Mouse (Mus musculus) activated CD4-positive, CD25-positive, alpha-beta regulatory T cell, adult 4 months (primary cell): ENCODE measurements at regions not wholly inside any gene's neighbourhood (a gene's known extent, or its start where the extent isn't known, plus 50 kb on each side); places are given as distances from the start of the nearest gene placed in this dataset.

Source experiments
- ATAC-seq: one replicate; pipeline ENCODE4 v1.8.0; 2017

DNA sequence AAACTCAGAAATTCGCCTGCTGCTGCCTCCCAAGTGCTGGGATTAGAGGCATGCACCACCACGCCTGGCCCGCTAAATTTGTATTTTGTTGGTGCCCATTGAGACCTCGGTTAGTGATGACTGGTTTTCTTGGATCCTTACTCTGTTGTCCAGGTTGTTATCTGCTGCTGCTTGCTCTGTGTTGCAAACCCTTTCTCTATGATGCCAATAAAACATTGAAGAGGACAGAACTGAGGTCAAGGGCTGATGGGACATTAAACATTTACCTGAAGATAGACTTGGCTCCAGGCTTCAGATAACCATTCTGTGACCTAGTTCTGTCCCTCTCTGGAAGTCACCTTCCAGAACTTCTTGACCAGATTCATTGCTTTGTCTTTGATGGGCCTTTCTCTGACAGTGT, 97.5 kb upstream of the Sash1 start:
- ATAC-seq: no peak

DNA sequence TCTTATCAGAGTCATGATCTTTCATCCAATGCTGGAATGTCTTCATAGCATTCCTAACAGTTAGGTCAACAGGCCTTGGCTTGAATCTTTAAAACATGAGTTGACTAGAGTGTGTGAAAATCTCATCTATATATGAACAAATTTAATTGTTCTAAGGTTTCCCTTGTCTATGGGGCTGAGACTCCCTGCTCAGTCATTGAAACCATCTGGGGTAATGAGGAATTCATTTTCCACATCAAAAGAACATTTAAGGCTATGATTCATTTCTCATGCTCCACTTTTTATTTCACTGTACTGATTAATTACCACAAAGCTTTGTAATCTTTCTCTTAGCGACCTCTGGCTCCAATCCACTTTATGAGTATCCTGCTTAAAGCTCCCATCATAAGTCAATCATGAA, 94.7 kb upstream of the Sash1 start:
- ATAC-seq: no peak

DNA sequence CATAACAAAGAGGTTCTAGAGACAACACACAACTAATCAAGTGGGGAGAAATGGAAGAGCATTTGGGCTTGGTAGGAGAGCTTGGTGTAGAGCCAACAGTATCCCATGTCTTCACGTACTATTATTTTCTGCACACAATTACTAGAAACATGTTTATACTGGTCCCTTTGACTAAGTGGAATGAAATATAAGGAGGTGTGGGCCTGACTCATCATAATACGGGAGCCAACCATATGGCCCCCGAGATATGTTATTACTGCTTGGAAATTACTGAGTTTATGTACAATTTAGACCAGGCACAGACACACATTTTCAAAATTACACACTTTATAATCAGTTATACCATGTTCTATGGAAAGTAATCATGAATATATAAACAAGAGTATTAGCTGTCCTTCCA, 92.7 kb upstream of the Sash1 start:
- no peak for ATAC-seq

GRCm38 (mm10) chr10:8973934-8974333, 88.1 kb upstream of the Sash1 start:
- ATAC-seq: peak; percentile 89

- no peak for ATAC-seq
Observed at GRCm38 (mm10) chr10:8972789-8973551, 87.1 kb upstream of the Sash1 start.

GRCm38 (mm10) chr10:8970807-8971206, 84.9 kb upstream of the Sash1 start:
- ATAC-seq: no peak

GRCm38 (mm10) chr10:8969586-8969985, 83.7 kb upstream of the Sash1 start:
- no peak for ATAC-seq

DNA sequence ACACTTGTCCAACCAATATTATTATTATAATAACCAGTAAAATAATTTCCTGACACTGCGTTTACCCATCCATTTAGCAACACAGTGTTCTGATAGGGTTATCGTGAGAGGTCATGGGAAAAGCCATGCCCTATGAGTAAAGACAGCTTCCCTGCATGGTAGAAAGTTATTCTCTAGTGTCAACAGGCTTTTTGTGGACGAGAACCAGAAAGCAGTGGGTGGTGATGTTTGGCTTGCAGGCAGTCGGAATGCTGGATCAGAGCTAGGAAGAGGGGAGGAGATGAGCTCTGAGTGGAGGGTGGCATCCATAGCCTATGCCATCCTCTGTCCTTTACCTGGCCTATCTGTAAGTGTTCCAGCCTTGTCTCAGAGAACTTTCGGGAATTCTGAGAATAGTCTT, 83.1 kb upstream of the Sash1 start:
- ATAC-seq: no peak

- ATAC-seq: no peak
Observed at GRCm38 (mm10) chr10:8968276-8968923, 82.5 kb upstream of the Sash1 start.

- no peak for ATAC-seq
Observed at GRCm38 (mm10) chr10:8962921-8963320, 77.1 kb upstream of the Sash1 start.

GRCm38 (mm10) chr10:8960964-8961675, 75.2 kb upstream of the Sash1 start:
- ATAC-seq: no peak

DNA sequence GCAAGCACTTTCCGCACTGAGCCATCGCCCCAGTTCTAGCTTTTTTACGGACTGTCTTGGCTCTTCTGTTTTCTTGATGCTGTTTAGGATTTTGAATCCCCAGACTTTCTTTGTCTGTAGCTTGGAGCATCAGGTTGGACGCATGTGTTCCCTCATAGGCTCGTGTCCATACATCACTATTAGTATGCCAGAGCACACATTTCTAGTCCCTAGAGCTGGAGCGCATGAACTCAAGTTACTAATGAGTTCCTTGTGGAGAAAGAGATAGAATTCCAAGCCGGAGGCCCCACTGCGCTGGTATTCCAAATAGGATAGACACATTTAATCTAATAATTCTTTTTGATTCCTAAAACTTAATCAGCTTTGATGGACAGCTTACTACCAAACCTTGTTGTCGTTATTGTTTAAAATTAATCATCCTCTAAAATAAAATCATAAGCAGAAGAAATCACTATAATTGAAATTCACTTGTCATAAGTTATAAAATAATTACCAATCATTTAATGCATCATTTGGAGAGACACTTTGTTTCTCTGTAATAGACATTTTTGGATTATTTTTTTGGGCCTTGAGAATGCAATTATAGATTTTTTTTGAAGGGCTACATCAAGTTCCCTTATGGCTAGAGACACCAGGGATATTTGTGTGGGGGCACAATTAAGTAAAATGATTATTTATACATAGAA, 74.5 kb upstream of the Sash1 start:
- no peak for ATAC-seq

- peak; percentile 28 for ATAC-seq
Observed at GRCm38 (mm10) chr10:8955499-8956211, 69.8 kb upstream of the Sash1 start.

- ATAC-seq: no peak
Observed at GRCm38 (mm10) chr10:8954003-8954402, 68.1 kb upstream of the Sash1 start.

GRCm38 (mm10) chr10:8952922-8953321, 67.1 kb upstream of the Sash1 start:
- ATAC-seq: peak; percentile 75

- no peak for ATAC-seq
Observed at GRCm38 (mm10) chr10:8951937-8952336, 66.1 kb upstream of the Sash1 start.

GRCm38 (mm10) chr10:8951236-8951825, 65.5 kb upstream of the Sash1 start:
- no peak for ATAC-seq

DNA sequence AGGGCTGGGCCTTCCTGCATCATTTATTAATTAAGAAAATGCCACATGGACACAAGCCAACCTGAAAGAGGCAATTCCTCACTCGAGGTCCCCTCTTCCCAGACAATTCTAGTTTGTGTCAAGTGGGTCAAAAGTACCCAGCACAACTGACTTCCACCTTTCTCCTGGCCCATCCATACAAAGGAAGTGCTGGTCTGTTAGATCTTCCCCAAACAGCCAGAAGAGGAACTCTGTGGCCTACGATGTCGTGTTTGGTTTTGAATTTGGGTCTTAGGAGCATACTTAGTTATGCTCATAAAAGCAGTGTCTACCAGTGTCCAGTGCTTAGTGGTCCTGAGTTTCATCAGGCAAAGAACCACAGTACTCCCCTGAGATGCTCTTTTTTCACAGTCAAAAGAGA, 62.4 kb upstream of the Sash1 start:
- ATAC-seq: no peak

GRCm38 (mm10) chr10:8945195-8945751, 59.4 kb upstream of the Sash1 start:
- no peak for ATAC-seq

DNA sequence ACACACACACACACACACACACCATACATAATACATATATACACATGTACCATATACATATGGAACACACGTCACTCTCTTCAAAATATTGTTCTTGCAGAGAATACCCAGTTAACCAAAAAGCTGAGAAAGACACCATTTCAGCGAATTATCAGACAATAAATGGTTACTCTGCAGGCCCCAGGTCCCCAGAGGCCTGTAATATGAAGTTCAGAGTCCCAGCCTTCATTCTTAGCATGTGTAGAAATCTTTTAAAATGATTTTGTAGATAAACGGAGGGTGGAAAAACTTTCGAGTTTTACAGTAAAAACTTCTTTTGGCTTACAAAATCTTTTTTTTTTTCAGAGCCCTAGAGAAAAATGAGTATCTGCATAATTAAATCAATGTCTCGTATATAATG, 58.7 kb upstream of the Sash1 start:
- ATAC-seq: no peak

GRCm38 (mm10) chr10:8943698-8944097, 57.8 kb upstream of the Sash1 start:
- ATAC-seq: no peak

- no peak for ATAC-seq
Observed at GRCm38 (mm10) chr10:8942967-8943471, 57.1 kb upstream of the Sash1 start.
